26 mouse cellular contexts compared by ENCODE assay signal in the genomic region with DNA sequence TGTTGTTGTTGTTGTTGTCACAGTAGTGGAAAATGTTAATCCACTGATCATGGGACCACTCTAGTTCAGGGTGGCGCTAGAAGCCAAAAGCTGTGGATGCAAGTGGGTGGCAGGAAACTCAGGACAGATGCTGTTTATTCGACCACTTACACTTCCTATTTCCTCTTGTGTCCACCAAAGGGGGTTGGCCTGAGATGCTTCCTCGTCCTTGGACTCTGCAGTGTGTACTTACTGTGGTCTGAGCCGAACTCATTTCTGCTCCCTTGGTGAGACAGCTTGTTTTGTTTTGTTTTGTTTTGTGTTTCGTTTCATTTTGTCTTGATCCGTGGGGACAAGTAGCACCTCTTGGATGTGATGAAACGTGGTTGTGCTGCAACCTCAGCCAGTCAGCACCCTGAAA. TPM values are rescaled to one million over a fixed set of nuclear protein-coding genes. Genes with fewer than 3 reads are reported as not detected.
DNase-seq lines count a peak whose midpoint lies in the region; ATAC-seq and TF ChIP-seq lines count a peak whose summit lies in the region.
"Had no signal": no experiment of that assay in that cellular context is flagged by ENCODE, and none has a peak within 500 bp of the region (broad histone marks: within the 10 kb centered on the region; RNA-seq: fewer than 3 reads in every experiment).

No protein-coding gene starts in this region.

- no peaks in the 10 kb centered on the region for H3K36me3 ChIP-seq in liver, postnatal 0 days (replicated peaks; ENCODE audit: insufficient read depth, low read length)
- H3K36me3 ChIP-seq: embryonic facial prominence, embryonic 12.5 days; embryonic facial prominence, embryonic 15.5 days; hindbrain, embryonic 12.5 days; hindbrain, embryonic 15.5 days had no signal

- no peak overlapping the region for H3K9ac ChIP-seq in liver, postnatal 0 days (replicated peaks)
- H3K9ac ChIP-seq: embryonic facial prominence, embryonic 12.5 days; embryonic facial prominence, embryonic 15.5 days; forebrain, postnatal 0 days; hindbrain, embryonic 12.5 days; hindbrain, embryonic 15.5 days had no signal

- no peak for TF ChIP-seq EP300 in liver, postnatal 0 days (IDR thresholded peaks at IDR 0.05; ENCODE audit: low read depth)

- TF ChIP-seq CTCF in liver, postnatal 0 days (IDR thresholded peaks at IDR 0.05; ENCODE audit: low read depth), result no peak

- no peak for ATAC-seq in liver, postnatal 0 days
- ATAC-seq in megakaryocyte, adult 5-6 weeks (ENCODE audit: poor library complexity, severe bottlenecking), result peak; percentile 67
- ATAC-seq in neutrophil, adult 5-6 weeks (ENCODE audit: extremely low read depth, insufficient number of reproducible peaks, low FRiP score, poor library complexity, severe bottlenecking), result peak; percentile 51
- ATAC-seq: CD4-positive, CD25-positive, alpha-beta regulatory T cell, adult 4 months; forebrain, embryonic 14.5 days; forebrain, postnatal 0 days; intestine, postnatal 0 days had no signal

- no peaks in the 10 kb centered on the region for H3K9me3 ChIP-seq in liver, postnatal 0 days (ENCODE audit: low read length)
- H3K9me3 ChIP-seq: embryonic facial prominence, embryonic 12.5 days; embryonic facial prominence, embryonic 15.5 days; hindbrain, embryonic 12.5 days; hindbrain, embryonic 15.5 days had no signal

- H3K4me2 ChIP-seq in liver, postnatal 0 days (ENCODE audit: low read depth, low read length), result no peak overlapping the region
- H3K4me2 ChIP-seq: embryonic facial prominence, embryonic 12.5 days; embryonic facial prominence, embryonic 15.5 days; heart, embryonic 11.5 days; hindbrain, embryonic 12.5 days; hindbrain, embryonic 15.5 days had no signal

- DNase-seq in liver, postnatal 0 days, result no peak
- DNase-seq in liver, result no peak
- DNase-seq in gastrocnemius, adult 18-20 months (ENCODE audit: low spot score), result no peak
- no peak for DNase-seq in left cerebral cortex, postnatal 10 days (ENCODE audit: extremely low spot score in 1 of 2, low spot score in 2 of 2)
- DNase-seq: adrenal gland, adult 2 months; adrenal gland, postnatal 14 days; cerebellum, adult 11-12 months; cerebellum, adult 8-10 months; cerebellum, postnatal 10 days; cerebellum, postnatal 36 days; forebrain, postnatal 0 days; gastrocnemius, postnatal 36 days; heart, adult 18-20 months had no signal

- H3K4me1 ChIP-seq in liver, postnatal 0 days (ENCODE audit: insufficient read depth), result 0 out of 2 replicates have a peak, but pooled peaks cover 2% of the 10 kb centered on the region
- H3K4me1 ChIP-seq: embryonic facial prominence, embryonic 12.5 days; embryonic facial prominence, embryonic 15.5 days; hindbrain, embryonic 15.5 days had no signal

- intact Hi-C loops in left cerebral cortex, postnatal 10 days (cut with DNase I), result no loop called here

- H3K27me3 ChIP-seq in liver, postnatal 0 days (ENCODE audit: insufficient read depth, low read length), result no peaks in the 10 kb centered on the region
- H3K27me3 ChIP-seq: embryonic facial prominence, embryonic 12.5 days; embryonic facial prominence, embryonic 15.5 days; hindbrain, embryonic 12.5 days; hindbrain, embryonic 15.5 days had no signal

- WGBS in liver, postnatal 0 days (ENCODE audit: insufficient replicate concordance), result 58% methylated on average over 7 of the region's 7 CpGs

- H3K4me3 ChIP-seq in liver, postnatal 0 days (ENCODE audit: low read depth, low read length), result no peak overlapping the region
- H3K4me3 ChIP-seq: embryonic facial prominence, embryonic 12.5 days; embryonic facial prominence, embryonic 15.5 days; hindbrain, embryonic 12.5 days; hindbrain, embryonic 15.5 days had no signal

- peak overlapping the region; percentile 6; the same call in 1 of the 2 replicates for H3K27ac ChIP-seq in liver, postnatal 0 days (ENCODE audit: low read depth)
- H3K27ac ChIP-seq: embryonic facial prominence, embryonic 12.5 days; embryonic facial prominence, embryonic 15.5 days; hindbrain, embryonic 12.5 days; hindbrain, embryonic 15.5 days had no signal

RNA-seq across cellular contexts. Expression of a gene that starts 47.5 kb away (rescaled TPM):
- 3.1 and 3.2 TPM in 2 replicates for polyA plus RNA-seq in liver, postnatal 0 days (2015; fragmentation: Nextera tagmentation; extraction: Ambion mirVana)
- 1.1 and 1.9 TPM in 2 replicates for total RNA-seq in megakaryocyte, adult 5-6 weeks (2015)
- 3.1 and 7.6 TPM in 2 replicates for total RNA-seq in megakaryocyte, adult 5-6 weeks (2017)
- total RNA-seq in neutrophil, adult 5-6 weeks (2017), result 26.9 and 34.1 TPM in 2 replicates
- 10 to 100 TPM in 1 of 2 experiments, 1 to 10 TPM in 1; 5.6 to 10.1 TPM for total RNA-seq in gastrocnemius, adult 18-20 months (2021)
- under 1 TPM; 0.93 to 0.94 TPM for total RNA-seq in left cerebral cortex, postnatal 10 days (2021)
- total RNA-seq: forebrain, postnatal 0 days; MEL had no signal
- polyA plus RNA-seq: adrenal gland, adult 2 months; forebrain, postnatal 0 days; heart, embryonic 14.5 days; hindbrain, embryonic 12.5 days; intestine, embryonic 14.5 days; intestine, postnatal 0 days had no signal
